Mouse (Mus musculus): ENCODE measurements at regions not wholly inside any gene's neighbourhood (a gene's known extent, or its start where the extent isn't known, plus 50 kb on each side); places are given as distances from the start of the nearest gene placed in this dataset.

DNA sequence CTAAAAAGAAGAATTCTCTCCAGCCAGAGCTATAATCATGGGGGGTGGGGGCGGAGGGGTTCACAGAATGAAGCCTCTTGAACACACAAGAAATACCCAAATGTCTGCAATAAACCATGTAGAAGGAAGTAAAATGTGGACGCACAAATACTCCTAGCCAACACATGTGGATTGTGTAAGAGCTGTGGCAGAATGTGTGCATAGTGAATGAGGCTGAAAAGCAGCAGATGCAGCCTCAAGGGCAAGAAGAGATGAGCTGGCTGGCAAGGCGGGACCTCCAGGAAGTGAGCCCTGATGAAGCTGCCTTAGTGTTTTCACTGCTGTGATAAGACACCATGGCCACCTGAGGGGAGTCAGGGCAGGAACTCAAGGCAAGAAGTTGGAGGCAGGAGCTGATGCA is 53.3 kb upstream of the Arhgap28 start:
- no peak for DNase-seq

DNA sequence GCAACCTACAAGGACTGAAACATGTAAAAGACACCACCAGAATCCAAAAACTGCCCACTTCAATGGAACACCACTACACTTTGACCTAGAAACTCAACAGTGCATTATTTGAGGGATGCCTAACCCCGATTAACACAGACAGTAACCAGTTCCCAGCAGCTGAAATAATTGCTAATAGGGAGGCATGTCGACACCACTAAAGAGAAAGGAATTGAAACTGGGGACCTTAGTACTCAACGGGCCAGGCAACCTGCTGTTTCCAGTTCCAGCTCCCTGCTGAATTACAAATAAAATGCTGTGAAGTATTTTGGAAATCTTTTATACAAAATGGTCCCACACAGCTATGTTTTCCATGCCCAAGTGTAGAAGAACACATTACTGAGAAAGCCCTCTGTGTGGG is 56.5 kb upstream of the Arhgap28 start:
- no peak for DNase-seq

DNA sequence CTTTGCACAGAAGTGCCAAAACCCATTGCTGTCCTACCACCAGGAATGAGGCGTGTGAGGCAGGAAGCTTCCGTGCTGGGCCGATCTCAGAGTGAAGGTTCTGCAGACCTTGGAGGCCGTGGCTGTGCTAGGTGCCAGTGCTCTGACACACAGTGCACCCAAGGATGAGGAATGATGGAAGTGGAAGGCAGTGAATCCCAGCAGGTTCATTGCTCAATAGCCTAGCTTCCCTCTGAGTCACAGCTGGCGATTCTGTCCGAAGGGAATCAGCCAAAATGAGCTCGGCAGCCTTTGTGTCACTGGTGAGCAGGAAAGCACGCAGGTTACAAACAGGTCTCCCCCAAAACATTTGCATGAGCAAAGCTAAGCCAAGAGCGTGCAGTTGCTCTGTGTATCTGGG is 61.8 kb upstream of the Arhgap28 start:
- DNase-seq = no peak

DNA sequence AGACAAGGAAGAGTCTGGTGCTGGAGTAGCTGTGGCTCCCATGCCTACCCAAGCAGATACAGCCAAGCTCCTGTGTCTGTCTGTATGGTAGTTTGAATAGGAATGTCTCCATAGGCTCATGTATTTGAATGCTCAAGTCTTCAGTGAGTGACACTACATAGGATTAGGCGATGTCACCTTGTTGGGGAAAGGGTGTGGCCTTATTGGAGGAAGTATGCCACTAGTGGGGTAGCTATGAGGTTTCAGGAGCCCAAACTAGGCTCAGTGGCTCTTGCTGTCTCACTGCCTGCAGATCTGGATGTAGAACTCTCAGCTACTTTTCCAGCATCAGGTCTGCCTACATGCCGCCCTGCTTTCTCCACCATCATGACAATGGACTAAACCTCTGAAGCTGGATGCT is 62.3 kb upstream of the Arhgap28 start:
- DNase-seq = no peak

DNA sequence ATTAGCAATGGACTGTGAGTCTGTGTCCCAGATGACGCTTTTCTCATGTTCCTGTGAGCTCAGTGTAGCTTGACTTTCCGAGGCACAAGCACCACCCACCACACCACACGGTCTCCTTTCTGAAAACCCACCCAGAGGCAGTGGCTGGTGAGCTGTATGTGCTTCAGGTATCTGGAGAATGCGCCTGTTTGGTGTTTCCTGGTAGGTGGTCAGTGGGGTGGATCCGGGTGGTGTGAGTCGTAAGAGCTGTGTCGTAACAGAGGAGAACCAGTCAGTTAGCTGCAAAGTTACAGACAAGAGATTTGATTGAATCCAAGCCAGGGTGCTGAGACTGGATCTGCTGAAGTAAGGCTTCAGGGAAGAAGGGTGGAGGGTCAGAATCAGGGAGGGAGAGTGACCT is 65.1 kb upstream of the Arhgap28 start:
- DNase-seq = peak; percentile 8

DNA sequence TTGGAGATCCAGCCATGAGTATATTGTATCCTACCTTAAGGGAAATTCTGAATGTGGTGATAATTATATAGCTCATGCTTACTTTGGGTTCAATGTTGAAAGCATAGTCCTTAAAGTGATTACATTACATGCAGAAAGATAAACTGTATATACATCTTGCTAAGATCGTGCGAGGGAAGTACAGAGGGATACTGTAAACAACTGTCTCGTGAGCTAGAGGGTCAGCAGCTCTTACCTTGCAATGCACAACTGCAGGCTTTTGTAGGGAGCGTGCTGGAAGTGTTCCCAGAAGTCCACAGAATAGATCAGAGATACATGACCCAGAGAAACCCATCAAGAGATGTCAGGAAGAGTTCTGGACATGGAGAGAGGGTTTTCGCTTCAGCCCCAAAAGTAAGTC is 65.6 kb upstream of the Arhgap28 start:
- no peak for DNase-seq

DNA sequence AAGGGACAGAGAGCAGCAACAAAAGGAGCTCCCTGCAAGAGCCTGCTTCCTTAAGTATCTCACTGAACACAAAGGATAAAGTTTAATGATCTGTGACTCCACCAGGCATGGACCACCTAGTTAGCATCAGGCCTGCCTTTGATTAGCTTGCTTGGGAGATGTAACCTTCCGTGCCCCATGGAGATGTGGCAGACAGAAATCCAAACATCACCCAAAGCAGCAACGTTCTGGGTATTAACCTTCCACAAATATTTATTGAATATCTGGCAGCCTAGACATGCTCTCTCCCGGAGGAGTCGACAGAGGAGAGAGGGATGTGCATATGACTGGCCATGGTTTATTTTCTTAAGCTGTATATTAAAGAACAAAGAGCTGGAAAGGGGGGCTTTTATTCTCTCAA is 67.6 kb upstream of the Arhgap28 start:
- no peak for DNase-seq

DNA sequence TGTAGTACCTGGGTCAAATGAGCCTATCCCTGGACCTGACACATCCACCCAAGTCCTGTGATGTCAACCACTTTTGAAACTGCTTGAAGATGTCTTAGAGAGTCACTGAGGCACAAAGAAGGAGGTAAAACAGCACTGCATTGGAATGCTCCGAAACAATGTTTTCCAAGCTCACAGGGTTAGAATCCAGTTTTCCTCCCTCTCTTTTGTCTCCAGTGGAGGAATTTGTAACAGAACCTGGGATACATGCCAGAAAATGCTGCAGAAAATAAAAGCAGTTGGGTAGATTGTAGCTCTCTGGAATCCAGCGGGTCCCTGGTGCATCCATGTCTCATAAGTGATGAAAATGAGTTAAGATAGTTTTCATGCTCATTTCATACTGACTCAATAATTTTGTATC is 71.8 kb upstream of the Arhgap28 start:
- no peak for DNase-seq

DNA sequence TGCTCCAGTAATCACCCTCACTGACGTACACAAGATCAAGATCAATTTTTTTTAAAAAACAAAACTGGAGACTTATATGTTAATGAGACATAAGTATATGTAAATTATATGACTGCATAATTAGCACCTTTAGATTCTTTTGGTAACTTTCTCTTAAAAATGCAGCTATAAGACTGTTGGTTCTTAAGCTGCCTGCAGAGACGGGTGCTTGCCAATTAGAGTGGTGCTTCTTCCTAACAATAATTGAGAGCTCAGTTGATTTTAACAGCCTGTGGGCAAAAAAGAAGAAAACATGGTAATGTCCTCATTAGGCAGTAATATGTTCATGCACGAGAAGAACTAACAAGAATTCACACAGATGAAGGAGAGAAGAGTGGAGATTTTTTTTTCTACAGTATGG is 74.8 kb upstream of the Arhgap28 start:
- no peak for DNase-seq

DNA sequence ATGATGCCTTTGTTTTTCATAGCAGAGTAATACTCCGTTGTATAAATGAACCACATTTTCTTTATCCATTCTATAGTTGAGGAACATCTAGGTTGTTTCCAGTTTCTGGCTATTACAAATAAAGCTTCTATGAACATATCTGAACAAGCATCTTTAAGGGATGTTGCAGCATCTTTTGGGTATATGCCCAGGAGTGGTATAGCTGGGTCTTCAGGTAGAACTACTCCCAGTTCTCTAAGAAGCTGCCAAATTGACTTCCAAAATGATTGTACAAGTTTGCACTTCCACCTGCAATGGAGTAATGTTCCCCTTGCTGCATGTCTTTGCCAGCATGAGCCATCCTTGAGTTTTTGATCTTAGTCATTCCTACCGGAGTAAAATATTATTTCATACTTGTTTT is 80.5 kb upstream of the Arhgap28 start:
- DNase-seq = no peak

DNA sequence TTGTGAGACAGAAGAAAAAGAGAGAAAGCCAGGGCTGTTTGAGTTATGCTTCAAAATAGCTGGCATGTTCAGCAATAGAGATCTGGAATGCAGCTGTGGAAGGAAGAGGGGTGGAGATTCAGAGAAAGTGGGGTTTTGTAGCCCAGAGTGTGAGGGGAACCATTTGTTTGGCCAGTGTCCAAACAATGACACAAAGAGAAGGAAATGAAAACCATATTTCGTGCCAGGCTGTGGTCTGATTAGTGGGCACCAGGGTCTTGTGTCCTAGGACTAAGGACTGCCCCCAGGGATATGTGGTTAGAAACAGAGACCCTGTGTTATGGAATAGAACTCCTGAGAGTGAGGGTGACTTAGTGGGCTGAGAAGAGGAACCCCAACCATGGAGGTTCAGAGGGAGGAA is 83.2 kb upstream of the Arhgap28 start:
- no peak for DNase-seq

DNA sequence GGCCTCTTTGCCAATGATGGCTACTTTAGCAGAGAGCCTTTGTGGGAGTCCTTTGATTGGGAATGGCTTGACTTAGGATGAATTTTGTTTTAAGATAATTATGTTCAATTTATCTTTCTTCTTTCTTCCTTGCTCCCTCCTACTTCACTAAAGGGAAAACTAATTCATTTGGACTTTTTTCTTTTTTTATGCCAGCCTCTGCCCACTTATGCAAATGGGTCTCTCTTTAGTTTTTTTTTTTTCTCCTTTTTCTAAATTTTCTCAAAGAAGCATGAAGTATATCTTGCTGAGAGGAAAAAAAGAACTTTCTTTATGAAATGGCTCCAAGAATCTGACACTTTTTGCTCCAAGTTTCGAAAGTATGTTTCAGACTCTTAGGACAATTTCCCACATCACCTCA is 85.3 kb upstream of the Arhgap28 start:
- DNase-seq = no peak

DNA sequence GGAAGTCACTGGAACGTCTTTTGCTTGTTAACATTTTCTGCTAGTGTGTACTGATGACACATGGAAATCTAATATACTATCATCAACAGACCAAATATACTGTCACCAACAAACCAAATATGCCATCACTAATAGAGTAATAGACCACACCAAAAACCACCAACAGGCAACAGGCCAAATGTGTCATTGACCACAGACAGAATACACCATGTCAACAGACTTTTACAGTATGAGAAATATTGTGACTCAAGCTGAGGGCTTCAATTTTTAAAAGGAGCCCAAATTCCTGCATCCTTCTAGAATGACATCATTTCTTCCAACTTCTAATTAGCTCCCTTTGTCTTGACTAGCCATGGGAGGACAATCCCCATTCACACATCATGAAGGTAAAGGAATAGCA is 85.9 kb upstream of the Arhgap28 start:
- DNase-seq = no peak

DNA sequence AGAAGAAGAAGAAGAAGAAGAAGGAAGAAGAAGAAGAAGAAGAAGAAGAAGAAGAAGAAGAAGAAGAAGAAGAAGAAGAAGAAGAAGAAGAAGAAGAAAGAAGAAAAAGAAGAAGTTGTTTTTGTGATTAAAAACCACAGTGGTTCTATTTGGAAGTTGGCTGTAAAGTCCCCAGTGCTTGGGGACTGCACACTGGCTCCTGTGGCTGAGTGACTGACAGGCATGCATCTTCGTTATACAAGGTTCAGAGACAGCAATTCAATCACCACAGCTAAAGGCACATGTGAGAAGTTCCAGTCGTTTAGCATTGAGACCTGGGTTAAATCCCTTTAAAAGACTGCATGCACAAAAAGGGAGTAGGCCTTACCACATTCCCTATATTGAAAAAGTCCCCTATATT is 93.1 kb upstream of the Arhgap28 start:
- no peak for DNase-seq

DNA sequence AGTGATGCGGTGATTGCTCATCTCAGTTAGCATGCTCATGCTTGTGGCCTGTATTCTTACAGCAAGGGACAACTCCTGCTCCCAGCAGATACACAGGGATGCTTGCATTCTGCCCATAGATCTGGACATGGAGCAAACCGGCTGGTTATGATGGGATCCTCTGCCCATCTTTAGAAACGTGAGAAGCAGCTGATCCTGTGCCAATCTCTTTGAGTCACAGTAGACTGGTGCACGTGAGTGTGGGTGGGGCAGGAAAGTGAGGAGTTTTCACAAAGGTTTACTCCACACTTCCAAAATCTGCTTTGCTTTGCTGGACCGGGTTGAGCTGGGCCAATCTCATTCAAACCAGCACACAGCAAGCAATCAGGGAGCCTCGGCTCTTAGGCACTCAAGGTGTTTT is 93.5 kb upstream of the Arhgap28 start:
- DNase-seq = no peak

DNA sequence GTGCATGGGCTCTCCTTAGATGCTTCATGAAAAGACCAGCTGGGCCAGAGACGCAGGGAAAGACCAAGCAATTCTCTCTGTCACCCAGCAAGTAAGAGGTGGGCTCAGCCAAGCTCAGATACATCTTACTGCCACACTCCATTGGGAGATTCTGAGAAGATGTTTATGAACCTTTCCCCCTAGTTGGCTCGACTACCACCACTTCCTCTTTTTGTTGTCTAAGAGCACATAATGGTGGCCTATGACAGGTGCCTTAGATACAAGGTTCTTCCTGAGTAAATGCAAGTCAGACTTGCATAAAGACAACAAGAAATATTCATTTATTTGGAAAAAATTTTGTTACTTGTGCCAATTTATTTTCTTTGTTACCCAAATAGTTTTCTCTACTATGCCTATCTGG is 96.2 kb upstream of the Arhgap28 start:
- DNase-seq = no peak

DNA sequence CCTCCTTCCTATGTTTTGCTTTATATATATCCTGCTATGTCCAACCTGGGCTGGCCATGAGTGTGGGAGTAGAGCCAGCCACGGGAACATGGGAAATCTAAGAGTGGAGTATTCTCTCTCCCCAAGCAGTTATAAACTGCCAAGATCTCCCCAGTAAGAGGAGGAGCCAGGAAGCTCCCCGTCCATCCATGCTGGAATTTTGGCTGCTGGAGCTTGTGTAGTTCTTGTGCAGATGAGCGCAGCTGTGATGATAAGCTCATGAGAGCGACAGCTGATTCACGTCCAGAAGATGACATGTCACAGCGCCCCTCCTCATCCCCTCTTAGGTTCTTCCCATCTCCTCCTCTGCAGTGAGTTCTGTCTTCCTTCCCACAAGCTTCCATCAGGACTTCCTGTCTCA is 99.4 kb upstream of the Arhgap28 start:
- DNase-seq = peak; percentile 36

DNA sequence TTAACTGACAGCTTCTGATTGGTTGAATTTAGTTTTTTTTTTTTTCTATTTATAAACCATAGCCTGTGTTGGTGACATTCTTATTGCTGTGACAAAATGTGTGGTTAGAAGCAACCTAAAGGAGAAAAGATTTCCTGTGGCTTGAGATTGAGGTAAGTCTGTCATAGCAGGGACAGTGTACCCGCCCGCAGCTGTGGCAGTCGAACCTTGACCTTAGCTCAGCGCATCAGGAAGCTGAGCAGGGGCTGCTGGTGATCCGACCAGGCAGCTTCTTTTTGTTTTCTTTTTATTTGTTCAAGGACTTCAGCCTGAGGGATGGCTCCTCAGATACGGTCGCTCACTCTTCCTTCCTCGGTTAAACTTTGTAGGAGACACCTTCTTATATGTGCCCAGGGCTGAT is 102.4 kb upstream of the Arhgap28 start:
- no peak for DNase-seq

DNA sequence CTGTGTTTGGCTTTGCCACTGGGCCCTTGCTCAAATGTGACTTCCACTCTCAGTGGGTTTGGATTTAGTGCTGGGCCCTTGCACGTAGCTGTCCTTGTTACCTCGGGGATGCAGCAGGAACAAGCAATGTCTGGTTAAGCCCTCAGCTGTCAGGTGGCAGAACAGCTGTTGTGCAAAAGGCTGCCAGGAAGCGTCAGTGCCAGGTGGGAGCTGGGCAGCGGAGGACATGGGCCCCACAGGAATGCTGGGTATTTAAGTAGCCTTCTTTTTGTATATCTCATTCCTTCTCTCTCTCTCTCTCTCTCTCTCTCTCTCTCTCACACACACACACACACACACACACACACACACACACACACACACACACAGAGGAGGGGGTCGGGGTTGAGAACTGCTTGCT is 104.0 kb upstream of the Arhgap28 start:
- no peak for DNase-seq

DNA sequence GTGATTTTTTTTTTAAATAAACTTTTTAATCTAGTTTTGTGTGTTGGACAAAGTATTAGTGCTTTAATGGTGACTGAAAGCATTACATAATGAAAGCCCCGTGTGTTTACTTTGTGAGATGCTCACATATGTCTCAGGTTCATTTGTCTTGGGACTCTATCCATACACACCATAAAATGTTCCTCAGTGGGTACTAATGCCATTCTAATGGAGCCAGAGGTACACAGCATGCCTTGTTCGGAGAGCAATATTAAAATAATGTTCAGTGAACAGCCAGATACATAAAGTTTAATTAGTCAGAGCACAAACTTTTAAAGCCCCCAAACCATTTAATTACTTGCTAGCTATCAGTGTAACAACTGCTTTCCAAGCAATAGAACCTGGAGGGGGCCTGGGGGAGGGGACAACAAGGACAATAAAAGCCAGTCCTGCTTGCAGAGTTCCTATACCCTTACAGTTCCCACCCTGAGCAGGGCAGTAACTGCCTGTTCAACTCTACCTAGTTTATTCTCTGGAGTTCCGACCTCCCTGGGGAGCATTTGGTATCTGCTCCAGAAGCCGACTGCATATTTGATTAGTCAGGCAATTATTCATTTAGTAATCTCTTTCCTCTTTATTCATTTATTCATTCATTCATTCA is 108.0 kb upstream of the Arhgap28 start:
- DNase-seq = no peak

DNA sequence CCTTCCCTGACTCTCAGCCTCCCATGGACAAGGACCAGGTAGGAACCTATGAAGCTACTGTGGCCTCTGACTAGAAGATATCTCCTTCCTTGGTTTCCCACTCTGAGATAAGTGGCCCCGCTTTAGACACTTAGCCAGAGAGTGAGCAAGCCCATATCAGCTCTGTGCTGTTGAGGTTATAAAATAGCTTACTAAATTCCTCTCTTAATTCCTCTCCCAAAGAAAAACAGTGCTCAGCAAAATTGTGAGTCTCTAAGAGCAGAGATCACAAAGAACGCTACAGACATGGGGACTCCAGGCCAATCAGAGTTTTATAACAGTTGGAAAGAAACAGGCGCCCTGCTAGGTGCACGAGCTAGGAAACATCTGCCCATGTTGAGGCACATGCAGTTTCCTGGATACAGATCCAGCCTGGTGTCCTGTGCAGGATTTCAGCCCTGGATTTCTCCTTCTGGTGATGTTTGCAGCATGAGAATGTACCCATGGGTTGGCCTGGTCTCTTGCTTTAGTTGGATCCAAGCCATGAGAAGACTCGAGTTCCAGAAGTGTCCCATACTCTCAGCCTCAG is 108.9 kb upstream of the Arhgap28 start:
- no peak for DNase-seq

DNA sequence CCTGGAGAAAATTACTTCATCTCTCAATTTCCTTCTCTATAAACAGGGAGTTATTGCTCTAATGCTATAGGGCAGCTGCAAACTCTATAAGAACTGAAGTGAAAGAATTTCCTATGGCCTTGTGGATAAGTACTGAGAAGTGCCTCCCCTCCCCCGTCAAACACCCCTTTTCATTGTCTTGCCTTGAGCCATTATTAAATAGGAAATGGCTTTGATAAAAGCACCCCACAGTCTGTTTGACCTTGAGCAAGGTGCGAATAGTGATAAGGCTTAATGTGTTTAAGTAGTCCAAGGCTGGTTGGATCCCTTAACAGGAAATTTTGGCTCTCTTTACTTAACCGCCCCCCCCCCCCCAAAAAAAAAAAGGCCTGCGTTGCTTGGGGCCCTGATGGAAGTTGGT is 111.7 kb upstream of the Arhgap28 start:
- no peak for DNase-seq

DNA sequence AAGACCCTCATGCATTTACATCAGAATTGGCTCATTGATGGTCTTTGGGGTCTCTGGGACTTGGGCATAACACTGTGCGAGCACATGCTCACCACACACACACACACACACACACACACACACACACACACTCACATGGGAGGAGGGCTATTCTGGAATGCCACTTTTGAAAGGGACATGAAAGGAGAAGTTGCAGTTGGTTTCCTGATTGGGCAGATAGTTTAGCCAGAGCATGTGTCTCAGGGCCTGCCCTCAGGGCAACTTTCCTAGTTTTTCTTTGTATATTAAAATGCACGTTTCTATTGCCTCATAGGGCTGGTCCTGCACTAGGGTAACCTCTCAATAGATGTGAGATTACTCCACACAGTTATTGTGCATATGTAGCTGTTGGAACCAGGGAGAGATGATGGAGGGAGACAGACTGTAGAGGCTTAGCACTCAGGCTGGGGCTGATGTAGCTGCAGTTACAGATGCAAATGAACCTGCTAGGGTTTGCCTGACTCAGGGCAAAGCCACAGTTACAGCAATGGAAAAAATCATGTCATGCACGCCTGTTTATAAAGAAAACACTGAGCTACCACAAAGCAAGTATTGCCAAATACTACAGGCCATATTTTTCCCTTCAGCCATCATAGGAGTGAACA is 115.3 kb upstream of the Arhgap28 start:
- DNase-seq = no peak

DNA sequence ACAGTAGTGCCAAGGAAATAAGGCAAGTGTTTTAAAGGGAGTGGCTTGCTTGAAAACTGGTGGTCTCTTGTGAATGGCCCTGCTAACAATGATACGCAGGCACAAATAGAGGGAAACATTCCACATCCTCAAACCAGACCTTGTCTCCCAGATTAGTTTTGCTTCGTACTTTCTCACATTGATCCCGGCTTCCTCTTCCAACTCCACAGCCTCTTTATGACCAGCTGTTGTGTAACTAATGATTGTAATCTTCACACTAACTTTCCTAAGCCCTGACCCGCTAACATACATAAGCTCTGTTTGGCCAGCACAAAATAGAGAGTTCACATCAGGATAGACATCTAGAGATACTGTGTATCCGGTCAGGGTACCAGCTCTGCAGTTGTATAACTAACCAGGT is 116.3 kb upstream of the Arhgap28 start:
- DNase-seq = no peak

DNA sequence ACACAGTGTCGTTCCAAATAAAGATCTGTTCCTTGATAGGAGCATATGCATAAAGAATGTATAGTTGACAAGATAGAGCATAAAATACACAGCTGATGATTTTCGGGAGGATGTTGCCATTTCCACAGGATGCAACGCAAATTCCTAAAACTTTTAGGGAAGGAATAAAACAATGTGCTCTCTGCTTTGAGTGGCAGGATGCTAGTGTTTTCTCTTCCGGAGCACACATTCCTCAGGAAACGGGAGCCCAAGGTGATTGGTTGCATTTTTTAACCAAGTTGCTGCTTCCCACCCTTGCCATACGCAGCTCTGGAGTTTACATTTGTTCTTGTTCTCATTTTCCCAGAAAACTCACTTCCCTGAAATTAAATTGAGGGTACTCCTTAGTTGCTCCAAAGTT is 116.8 kb upstream of the Arhgap28 start:
- DNase-seq = no peak

Measured in kidney, adult 11 months (tissue).